Mouse (Mus musculus): Measurements from ENCODE around the gene Ech1. TPM values are rescaled to one million over a fixed set of nuclear protein-coding genes. Genes with fewer than 3 reads are reported as not detected.

The Ech1 gene
- total and polyA plus RNA-seq, 2 experiments: 625 to 636 TPM

DNA sequence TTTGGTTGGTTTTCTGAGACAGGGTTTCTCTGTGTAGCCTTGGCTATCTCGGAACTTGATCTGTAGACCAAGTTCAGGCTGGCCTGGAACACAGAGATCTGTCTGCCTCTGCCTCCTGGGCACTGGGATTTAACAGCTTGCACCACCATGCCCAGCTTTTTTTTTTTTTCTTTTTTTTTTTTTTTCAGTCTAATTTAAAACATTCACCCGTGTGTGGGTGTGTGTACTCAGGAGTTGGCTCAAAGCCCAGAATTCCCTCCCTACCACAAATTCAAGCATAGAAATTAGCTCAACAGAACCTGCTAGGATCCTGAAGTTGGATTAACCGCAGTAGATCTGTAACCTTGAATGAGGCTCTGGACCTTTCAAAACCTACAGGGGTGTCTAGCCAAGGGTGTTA is 2.3 kb downstream of the Ech1 start:
- peak; percentile 87 for DNase-seq (ENCODE audit: extremely low read depth, low read depth, low spot score)
- no peak overlapping the region for H3K4me3 ChIP-seq (ENCODE audit: insufficient read depth, low read depth, low read length)
- H3K27ac ChIP-seq (replicated peaks; ENCODE audit: insufficient read depth, low read depth, low read length): no peak overlapping the region
- TF ChIP-seq CTCF (IDR thresholded peaks at IDR 0.05; ENCODE audit: low read depth, low read length) (no peak), POLR2A (IDR thresholded peaks at IDR 0.05; ENCODE audit: extremely low read depth, insufficient read depth, low read length) (no peak)
- H3K36me3 ChIP-seq (ENCODE audit: control insufficient read depth, insufficient read depth, low read length): peaks cover 34% of the 10 kb centered on the region
- no peaks in the 10 kb centered on the region for H3K27me3 ChIP-seq (ENCODE audit: control insufficient read depth, insufficient read depth, low read length)
- no peak overlapping the region for H3K9ac ChIP-seq (ENCODE audit: low read depth, low read length)
- 13% methylated on average over 3 of the region's 3 CpGs for WGBS
- H3K79me2 ChIP-seq (ENCODE audit: control insufficient read depth, insufficient read depth, low read length): peaks cover 3% of the 10 kb centered on the region; the same call in 1 of the 2 replicates
- H3K4me1 ChIP-seq (ENCODE audit: control insufficient read depth, insufficient read depth, low read length): peaks cover 29% of the 10 kb centered on the region

DNA sequence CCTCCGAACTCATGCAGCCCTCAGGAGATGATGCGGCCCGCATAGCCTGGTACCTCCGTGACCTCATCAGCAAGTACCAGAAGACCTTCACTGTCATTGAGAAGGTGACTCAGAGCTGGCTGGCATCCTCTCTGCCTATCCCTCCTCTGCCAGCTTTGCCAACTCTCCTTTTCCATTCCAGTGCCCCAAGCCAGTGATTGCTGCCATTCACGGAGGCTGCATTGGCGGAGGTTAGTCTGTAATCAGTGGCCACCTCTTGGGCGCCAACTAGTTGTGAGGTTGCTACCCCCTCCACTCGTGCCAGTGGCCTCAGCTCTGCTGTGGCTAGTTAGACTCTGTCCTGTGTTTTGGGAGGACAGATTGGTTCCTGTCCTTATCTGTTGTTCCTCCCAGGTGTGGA is 4.8 kb downstream of the Ech1 start:
- peaks cover 33% of the 10 kb centered on the region for H3K36me3 ChIP-seq (ENCODE audit: control insufficient read depth, insufficient read depth, low read length)
- 42% methylated on average over 8 of the region's 8 CpGs for WGBS
- no peaks in the 10 kb centered on the region for H3K27me3 ChIP-seq (ENCODE audit: control insufficient read depth, insufficient read depth, low read length)
- H3K79me2 ChIP-seq (ENCODE audit: control insufficient read depth, insufficient read depth, low read length): peaks cover 3% of the 10 kb centered on the region; the same call in 1 of the 2 replicates
- TF ChIP-seq POLR2A (IDR thresholded peaks at IDR 0.05; ENCODE audit: extremely low read depth, insufficient read depth, low read length) (no peak), CTCF (IDR thresholded peaks at IDR 0.05; ENCODE audit: low read depth, low read length) (no peak)
- DNase-seq (ENCODE audit: extremely low read depth, low read depth, low spot score): peak; percentile 75
- no peak overlapping the region for H3K4me3 ChIP-seq (ENCODE audit: insufficient read depth, low read depth, low read length)
- H3K9ac ChIP-seq (ENCODE audit: low read depth, low read length): no peak overlapping the region
- H3K4me1 ChIP-seq (ENCODE audit: control insufficient read depth, insufficient read depth, low read length): peaks cover 12% of the 10 kb centered on the region; the same call in 1 of the 2 replicates
- no peak overlapping the region for H3K27ac ChIP-seq (replicated peaks; ENCODE audit: insufficient read depth, low read depth, low read length)

DNA sequence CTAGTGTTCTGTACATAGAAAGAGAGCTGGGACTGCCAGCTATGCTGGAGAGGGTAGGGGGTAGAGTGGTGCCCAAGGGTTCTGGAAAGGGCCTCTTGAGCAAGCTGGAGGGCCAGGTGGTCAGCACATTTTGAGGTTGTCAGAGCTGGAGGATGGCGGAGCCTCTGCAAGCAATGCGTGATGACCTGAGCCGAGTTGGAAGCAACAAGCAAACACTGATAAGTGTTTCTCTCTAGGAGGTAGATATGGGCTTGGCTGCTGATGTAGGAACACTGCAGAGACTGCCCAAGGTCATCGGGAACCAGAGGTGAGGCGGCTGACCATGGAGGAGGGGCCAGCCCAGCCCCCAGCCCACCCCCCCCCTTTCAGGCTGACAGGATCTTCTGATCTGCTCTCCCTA is 6.0 kb downstream of the Ech1 start:
- no peak overlapping the region for H3K9ac ChIP-seq (ENCODE audit: low read depth, low read length)
- no peak for TF ChIP-seq POLR2A (IDR thresholded peaks at IDR 0.05; ENCODE audit: extremely low read depth, insufficient read depth, low read length)
- no peak for TF ChIP-seq CTCF (IDR thresholded peaks at IDR 0.05; ENCODE audit: low read depth, low read length)
- no peak overlapping the region for H3K27ac ChIP-seq (replicated peaks; ENCODE audit: insufficient read depth, low read depth, low read length)
- 68% methylated on average over 5 of the region's 5 CpGs for WGBS
- H3K4me1 ChIP-seq (ENCODE audit: control insufficient read depth, insufficient read depth, low read length): peaks cover 12% of the 10 kb centered on the region; the same call in 1 of the 2 replicates
- no peaks in the 10 kb centered on the region for H3K27me3 ChIP-seq (ENCODE audit: control insufficient read depth, insufficient read depth, low read length)
- peaks cover 3% of the 10 kb centered on the region; the same call in 1 of the 2 replicates for H3K79me2 ChIP-seq (ENCODE audit: control insufficient read depth, insufficient read depth, low read length)
- H3K4me3 ChIP-seq (ENCODE audit: insufficient read depth, low read depth, low read length): no peak overlapping the region
- peaks cover 33% of the 10 kb centered on the region for H3K36me3 ChIP-seq (ENCODE audit: control insufficient read depth, insufficient read depth, low read length)
- no peak for DNase-seq (ENCODE audit: extremely low read depth, low read depth, low spot score)

DNA sequence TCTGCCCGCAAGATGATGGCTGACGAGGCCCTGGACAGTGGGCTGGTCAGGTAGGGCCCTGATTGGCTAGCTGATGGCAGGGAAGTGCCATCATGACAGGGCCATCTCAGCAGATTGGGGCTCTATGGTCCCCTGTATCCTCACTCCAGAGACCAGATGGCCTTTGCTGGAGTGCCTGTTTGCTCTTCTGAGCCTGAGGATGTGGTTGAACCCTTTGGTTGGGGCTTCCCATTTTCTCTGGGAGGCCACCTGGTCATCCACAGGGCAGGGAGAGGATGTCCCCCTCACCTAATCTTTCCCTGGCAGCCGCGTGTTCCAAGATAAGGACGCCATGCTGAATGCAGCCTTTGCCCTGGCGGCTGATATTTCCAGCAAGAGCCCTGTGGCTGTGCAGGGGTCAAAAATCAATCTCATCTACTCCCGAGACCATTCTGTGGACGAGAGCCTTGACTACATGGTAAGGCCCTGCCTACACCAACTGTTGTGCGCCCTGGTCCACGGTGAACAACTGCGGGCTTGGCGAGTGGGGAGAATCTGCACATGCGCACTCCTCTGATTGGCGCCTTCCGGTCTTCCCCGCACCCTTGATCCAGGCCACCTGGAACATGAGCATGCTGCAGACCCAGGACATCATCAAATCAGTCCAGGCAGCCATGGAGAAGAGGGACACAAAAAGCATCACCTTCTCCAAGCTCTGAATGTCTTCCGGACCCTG is 6.6 kb downstream of the Ech1 start:
- 80% methylated on average over 17 of the region's 17 CpGs for WGBS

DNA sequence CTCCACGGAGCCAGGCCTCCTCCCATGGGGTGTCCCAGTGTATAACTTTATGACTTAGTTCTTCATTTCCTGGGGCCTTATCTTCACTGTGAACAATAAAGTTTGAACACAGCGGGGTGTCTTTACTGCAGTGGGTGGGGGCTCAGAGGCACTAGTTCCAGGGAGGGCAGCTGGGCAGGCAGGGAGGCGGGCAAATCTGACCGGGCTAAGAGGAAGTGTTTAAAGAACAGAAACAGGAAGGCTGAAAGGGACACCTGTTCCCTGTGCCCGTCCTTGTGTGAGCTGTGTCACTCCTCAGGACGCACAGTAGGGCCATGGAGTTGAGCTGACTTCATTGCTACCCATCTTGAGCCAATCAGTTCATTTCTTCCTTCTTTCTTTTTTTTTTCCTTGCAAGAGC is 7.1 kb downstream of the Ech1 start:
- no peak overlapping the region for H3K27ac ChIP-seq (replicated peaks; ENCODE audit: insufficient read depth, low read depth, low read length)
- H3K79me2 ChIP-seq (ENCODE audit: control insufficient read depth, insufficient read depth, low read length): no peaks in the 10 kb centered on the region
- peaks cover 11% of the 10 kb centered on the region; the same call in 1 of the 2 replicates for H3K4me1 ChIP-seq (ENCODE audit: control insufficient read depth, insufficient read depth, low read length)
- TF ChIP-seq CTCF (IDR thresholded peaks at IDR 0.05; ENCODE audit: low read depth, low read length) (no peak), POLR2A (IDR thresholded peaks at IDR 0.05; ENCODE audit: extremely low read depth, insufficient read depth, low read length) (no peak)
- H3K9ac ChIP-seq (ENCODE audit: low read depth, low read length): no peak overlapping the region
- DNase-seq (ENCODE audit: extremely low read depth, low read depth, low spot score): no peak
- H3K27me3 ChIP-seq (ENCODE audit: control insufficient read depth, insufficient read depth, low read length): no peaks in the 10 kb centered on the region
- H3K36me3 ChIP-seq (ENCODE audit: control insufficient read depth, insufficient read depth, low read length): peaks cover 31% of the 10 kb centered on the region
- 67% methylated on average over 6 of the region's 6 CpGs for WGBS
- no peak overlapping the region for H3K4me3 ChIP-seq (ENCODE audit: insufficient read depth, low read depth, low read length)

More for the DNA sequence above, 6.6 kb downstream of the Ech1 start:
- Histone ChIP-seq H3K36me3 (ENCODE audit: control insufficient read depth, insufficient read depth, low read length) (peaks cover 32% of the 10 kb centered on the region), H3K4me1 (ENCODE audit: control insufficient read depth, insufficient read depth, low read length) (peaks cover 10% of the 10 kb centered on the region; the same call in 1 of the 2 replicates), H3K27ac (replicated peaks; ENCODE audit: insufficient read depth, low read depth, low read length) (no peak overlapping the region), H3K9ac (ENCODE audit: low read depth, low read length) (no peak overlapping the region), H3K27me3 (ENCODE audit: control insufficient read depth, insufficient read depth, low read length) (no peaks in the 10 kb centered on the region), H3K4me3 (ENCODE audit: insufficient read depth, low read depth, low read length) (no peak overlapping the region), H3K79me2 (ENCODE audit: control insufficient read depth, insufficient read depth, low read length) (no peaks in the 10 kb centered on the region)
- no peak for TF ChIP-seq POLR2A (IDR thresholded peaks at IDR 0.05; ENCODE audit: extremely low read depth, insufficient read depth, low read length)
- no peak for TF ChIP-seq CTCF (IDR thresholded peaks at IDR 0.05; ENCODE audit: low read depth, low read length)
- no peak for DNase-seq (ENCODE audit: extremely low read depth, low read depth, low spot score)

DNA sequence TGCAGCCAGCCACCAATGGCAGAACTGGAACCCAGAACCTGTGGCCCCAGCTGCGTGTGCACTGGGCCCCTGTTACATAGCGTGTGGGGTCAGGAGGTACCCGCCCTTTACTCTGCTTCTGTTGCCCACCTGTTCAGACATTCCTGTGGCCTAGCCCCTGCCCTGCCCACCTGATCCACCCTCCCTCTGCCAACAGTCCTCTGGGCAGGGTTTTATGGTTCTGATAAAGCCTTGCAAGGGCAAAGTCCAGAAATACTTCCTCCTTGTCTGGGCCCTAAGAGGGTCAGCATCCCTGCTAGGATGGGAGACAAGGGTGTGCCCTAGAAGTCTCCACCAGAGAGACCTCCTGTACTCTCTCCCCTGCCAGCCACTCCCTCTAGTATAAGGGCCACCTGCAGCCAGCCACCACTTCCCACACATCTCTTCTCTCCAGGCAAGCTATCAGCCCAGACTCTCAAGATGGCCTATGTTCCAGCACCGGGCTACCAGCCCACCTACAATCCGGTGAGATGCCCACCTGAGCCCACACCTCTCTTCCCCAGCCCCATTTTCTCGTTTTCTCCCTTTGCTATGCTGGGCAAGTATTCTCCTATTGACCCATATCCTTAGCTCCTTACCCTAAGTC is 8.8 kb downstream of the Ech1 start, which contains the start of gene Lgals4:
TSS of gene Lgals4 (plus strand) at position 132 of the 625 bp plus-strand sequence.
- Histone ChIP-seq H3K27me3 (ENCODE audit: control insufficient read depth, insufficient read depth, low read length) (no peaks in the 10 kb centered on the region), H3K4me1 (ENCODE audit: control insufficient read depth, insufficient read depth, low read length) (peaks cover 18% of the 10 kb centered on the region), H3K36me3 (ENCODE audit: control insufficient read depth, insufficient read depth, low read length) (peaks cover 31% of the 10 kb centered on the region), H3K9ac (ENCODE audit: low read depth, low read length) (no peak within 1 kb of the TSS), H3K4me3 (ENCODE audit: insufficient read depth, low read depth, low read length) (no peak within 1 kb of the TSS), H3K79me2 (ENCODE audit: control insufficient read depth, insufficient read depth, low read length) (no peaks in the 10 kb centered on the region), H3K27ac (replicated peaks; ENCODE audit: insufficient read depth, low read depth, low read length) (no peak within 1 kb of the TSS)
- TF ChIP-seq CTCF (IDR thresholded peaks at IDR 0.05; ENCODE audit: low read depth, low read length) (no peak), POLR2A (IDR thresholded peaks at IDR 0.05; ENCODE audit: extremely low read depth, insufficient read depth, low read length) (no peak)
- no peak for DNase-seq (ENCODE audit: extremely low read depth, low read depth, low spot score)
- WGBS: 92% methylated on average over 6 of the region's 6 CpGs
